Mouse (Mus musculus) embryonic fibroblast, embryonic 13.5 days (primary cell): Measurements from ENCODE around the gene Il10.

ENCODE experiments used
- CTCF ChIP-seq: IDR thresholded peaks from 2 replicates; pipeline ENCODE4 v1.5.1; 2011; ENCODE audit warnings: mild to moderate bottlenecking, control low read depth, low read length, moderate library complexity, borderline replicate concordance; ENCODE audit not compliant: insufficient read depth
- POLR2A ChIP-seq: IDR thresholded peaks from 2 replicates; pipeline ENCODE4 v1.6.1; 2011; ENCODE audit warnings: low read depth, mild to moderate bottlenecking, control low read depth, low read length, moderate library complexity

DNA sequence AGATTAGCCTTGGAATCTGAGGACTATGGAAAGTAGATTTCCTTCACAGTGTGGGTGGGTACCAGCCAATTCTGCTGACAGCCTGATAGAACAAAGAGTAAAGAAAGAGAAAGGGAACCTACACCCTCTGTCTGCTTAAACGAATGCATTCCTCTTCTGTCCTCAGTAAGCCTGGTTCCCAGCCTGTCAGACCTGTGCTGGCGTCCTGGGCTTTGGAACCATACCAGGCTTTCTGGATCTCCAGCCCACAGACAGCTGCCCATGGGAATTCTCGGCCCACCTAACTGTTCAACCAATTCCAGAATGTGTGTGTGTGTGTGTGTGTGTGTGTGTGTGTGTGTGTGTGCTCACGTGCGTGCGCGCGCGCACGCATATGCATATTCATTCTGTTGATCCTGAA, 21.3 kb upstream of the Il10 start:
- no peak for TF ChIP-seq CTCF
- TF ChIP-seq POLR2A = no peak
